Mouse (Mus musculus): ENCODE results near the gene Nr3c2. TPM values are rescaled to one million over a fixed set of nuclear protein-coding genes. Genes with fewer than 3 reads are reported as not detected.

Nr3c2 gene
- polyA plus RNA-seq, 1 experiment from 2014 or later = 4.5 TPM

GRCm38 (mm10) chr8:77185816-77186215 is 286.6 kb downstream of the Nr3c2 start:
- H3K9me3 ChIP-seq (ENCODE audit: low read length) = no peaks in the 10 kb centered on the region
- ATAC-seq (ENCODE audit: low FRiP score, low TSS enrichment) = no peak
- no peaks in the 10 kb centered on the region for H3K36me3 ChIP-seq (ENCODE audit: insufficient read depth, low read length)
- H3K4me1 ChIP-seq (ENCODE audit: insufficient read depth, low read length) = no peaks in the 10 kb centered on the region
- no peak overlapping the region for H3K4me2 ChIP-seq (replicated peaks; ENCODE audit: low read depth, low read length)
- no peak overlapping the region for H3K27ac ChIP-seq (ENCODE audit: low read length)
- H3K9ac ChIP-seq (replicated peaks; ENCODE audit: low read length) = no peak overlapping the region
- WGBS = 95% methylated on average over 28 of the region's 28 CpGs
- H3K4me3 ChIP-seq (ENCODE audit: low read length) = no peak overlapping the region
- no peaks in the 10 kb centered on the region for H3K27me3 ChIP-seq (ENCODE audit: insufficient read depth, low read length)

- H3K4me3 ChIP-seq (ENCODE audit: low read length) = no peak overlapping the region
- H3K9me3 ChIP-seq (ENCODE audit: low read length) = no peaks in the 10 kb centered on the region
- 74% methylated on average over 9 of the region's 9 CpGs for WGBS
- no peak overlapping the region for H3K27ac ChIP-seq (ENCODE audit: low read length)
- H3K36me3 ChIP-seq (ENCODE audit: insufficient read depth, low read length) = no peaks in the 10 kb centered on the region
- ATAC-seq (ENCODE audit: low FRiP score, low TSS enrichment) = no peak
- H3K4me2 ChIP-seq (replicated peaks; ENCODE audit: low read depth, low read length) = no peak overlapping the region
- no peaks in the 10 kb centered on the region for H3K27me3 ChIP-seq (ENCODE audit: insufficient read depth, low read length)
- no peak overlapping the region for H3K9ac ChIP-seq (replicated peaks; ENCODE audit: low read length)
- H3K4me1 ChIP-seq (ENCODE audit: insufficient read depth, low read length) = no peaks in the 10 kb centered on the region
Measured at GRCm38 (mm10) chr8:77186914-77187536, 287.8 kb downstream of the Nr3c2 start.

- WGBS = 79% methylated on average over 9 of the region's 9 CpGs
- ATAC-seq (ENCODE audit: low FRiP score, low TSS enrichment) = no peak
- no peaks in the 10 kb centered on the region for H3K27me3 ChIP-seq (ENCODE audit: insufficient read depth, low read length)
- no peak overlapping the region for H3K9ac ChIP-seq (replicated peaks; ENCODE audit: low read length)
- no peak overlapping the region for H3K4me3 ChIP-seq (ENCODE audit: low read length)
- H3K9me3 ChIP-seq (ENCODE audit: low read length) = no peaks in the 10 kb centered on the region
- H3K4me2 ChIP-seq (replicated peaks; ENCODE audit: low read depth, low read length) = no peak overlapping the region
- H3K4me1 ChIP-seq (ENCODE audit: insufficient read depth, low read length) = no peaks in the 10 kb centered on the region
- no peaks in the 10 kb centered on the region for H3K36me3 ChIP-seq (ENCODE audit: insufficient read depth, low read length)
- no peak overlapping the region for H3K27ac ChIP-seq (ENCODE audit: low read length)
Measured at GRCm38 (mm10) chr8:77187748-77188147, 288.5 kb downstream of the Nr3c2 start.

- H3K9me3 ChIP-seq (ENCODE audit: low read length) = 0 out of 2 replicates have a peak, but pooled peaks cover 2% of the 10 kb centered on the region
- H3K4me3 ChIP-seq (ENCODE audit: low read length) = no peak overlapping the region
- no peaks in the 10 kb centered on the region for H3K4me1 ChIP-seq (ENCODE audit: insufficient read depth, low read length)
- no peaks in the 10 kb centered on the region for H3K27me3 ChIP-seq (ENCODE audit: insufficient read depth, low read length)
- no peaks in the 10 kb centered on the region for H3K36me3 ChIP-seq (ENCODE audit: insufficient read depth, low read length)
- no peak overlapping the region for H3K4me2 ChIP-seq (replicated peaks; ENCODE audit: low read depth, low read length)
- no peak overlapping the region for H3K27ac ChIP-seq (ENCODE audit: low read length)
- no peak for ATAC-seq (ENCODE audit: low FRiP score, low TSS enrichment)
- 59% methylated on average over 4 of the region's 4 CpGs for WGBS
- H3K9ac ChIP-seq (replicated peaks; ENCODE audit: low read length) = no peak overlapping the region
Measured at GRCm38 (mm10) chr8:77188298-77188697, 289.1 kb downstream of the Nr3c2 start.

GRCm38 (mm10) chr8:77189318-77189717 is 290.1 kb downstream of the Nr3c2 start:
- no peaks in the 10 kb centered on the region for H3K27me3 ChIP-seq (ENCODE audit: insufficient read depth, low read length)
- no peak overlapping the region for H3K27ac ChIP-seq (ENCODE audit: low read length)
- H3K4me1 ChIP-seq (ENCODE audit: insufficient read depth, low read length) = no peaks in the 10 kb centered on the region
- no peak overlapping the region for H3K9ac ChIP-seq (replicated peaks; ENCODE audit: low read length)
- no peak overlapping the region for H3K4me2 ChIP-seq (replicated peaks; ENCODE audit: low read depth, low read length)
- H3K4me3 ChIP-seq (ENCODE audit: low read length) = no peak overlapping the region
- 0 out of 2 replicates have a peak, but pooled peaks cover 2% of the 10 kb centered on the region for H3K9me3 ChIP-seq (ENCODE audit: low read length)
- no peaks in the 10 kb centered on the region for H3K36me3 ChIP-seq (ENCODE audit: insufficient read depth, low read length)
- no peak for ATAC-seq (ENCODE audit: low FRiP score, low TSS enrichment)
- WGBS = 77% methylated on average over 9 of the region's 9 CpGs

- peaks cover 2% of the 10 kb centered on the region; the same call in 1 of the 2 replicates for H3K9me3 ChIP-seq (ENCODE audit: low read length)
- H3K4me1 ChIP-seq (ENCODE audit: insufficient read depth, low read length) = no peaks in the 10 kb centered on the region
- 72% methylated on average over 3 of the region's 3 CpGs for whole genome bisulfite sequencing
Measured at GRCm38 (mm10) chr8:77190393-77190792, 291.2 kb downstream of the Nr3c2 start.

GRCm38 (mm10) chr8:77209297-77209696 is 310.1 kb downstream of the Nr3c2 start:
- H3K4me2 ChIP-seq (replicated peaks; ENCODE audit: low read depth, low read length) = no peak overlapping the region

More at GRCm38 (mm10) chr8:77190393-77190792, 291.2 kb downstream of the Nr3c2 start:
- H3K27me3 ChIP-seq (ENCODE audit: insufficient read depth, low read length) = no peaks in the 10 kb centered on the region
- H3K4me2 ChIP-seq (replicated peaks; ENCODE audit: low read depth, low read length) = no peak overlapping the region
- no peak for ATAC-seq (ENCODE audit: low FRiP score, low TSS enrichment)
- H3K9ac ChIP-seq (replicated peaks; ENCODE audit: low read length) = no peak overlapping the region
- no peak overlapping the region for H3K4me3 ChIP-seq (ENCODE audit: low read length)
- H3K36me3 ChIP-seq (ENCODE audit: insufficient read depth, low read length) = no peaks in the 10 kb centered on the region
- no peak overlapping the region for H3K27ac ChIP-seq (ENCODE audit: low read length)

GRCm38 (mm10) chr8:77213893-77214464 is 314.7 kb downstream of the Nr3c2 start:
- Histone ChIP-seq H3K9me3 (ENCODE audit: low read length) (no peaks in the 10 kb centered on the region), H3K27me3 (ENCODE audit: insufficient read depth, low read length) (no peaks in the 10 kb centered on the region), H3K4me3 (ENCODE audit: low read length) (no peak overlapping the region), H3K27ac (ENCODE audit: low read length) (no peak overlapping the region), H3K4me1 (ENCODE audit: insufficient read depth, low read length) (peaks cover 5% of the 10 kb centered on the region), H3K9ac (replicated peaks; ENCODE audit: low read length) (no peak overlapping the region), H3K36me3 (ENCODE audit: insufficient read depth, low read length) (no peaks in the 10 kb centered on the region), H3K4me2 (replicated peaks; ENCODE audit: low read depth, low read length) (no peak overlapping the region)
- ATAC-seq (ENCODE audit: low FRiP score, low TSS enrichment) = peak; percentile 57; the same call in 1 of the 2 replicates
- 41% methylated on average over 3 of the region's 3 CpGs for WGBS

More at GRCm38 (mm10) chr8:77209297-77209696, 310.1 kb downstream of the Nr3c2 start:
- H3K9me3 ChIP-seq (ENCODE audit: low read length) = no peaks in the 10 kb centered on the region
- no peak overlapping the region for H3K4me3 ChIP-seq (ENCODE audit: low read length)
- H3K9ac ChIP-seq (replicated peaks; ENCODE audit: low read length) = no peak overlapping the region
- H3K4me1 ChIP-seq (ENCODE audit: insufficient read depth, low read length) = peaks cover under 1% of the 10 kb centered on the region
- H3K27me3 ChIP-seq (ENCODE audit: insufficient read depth, low read length) = no peaks in the 10 kb centered on the region
- H3K36me3 ChIP-seq (ENCODE audit: insufficient read depth, low read length) = no peaks in the 10 kb centered on the region
- no peak for ATAC-seq (ENCODE audit: low FRiP score, low TSS enrichment)
- no peak overlapping the region for H3K27ac ChIP-seq (ENCODE audit: low read length)
- WGBS = 86% methylated on average over 3 of the region's 3 CpGs

GRCm38 (mm10) chr8:77214665-77215064 is 315.4 kb downstream of the Nr3c2 start:
- Histone ChIP-seq H3K9me3 (ENCODE audit: low read length) (no peaks in the 10 kb centered on the region), H3K9ac (replicated peaks; ENCODE audit: low read length) (no peak overlapping the region), H3K27ac (ENCODE audit: low read length) (0 out of 2 replicates have a peak overlapping the region, but pooled peaks have one; percentile 12), H3K4me1 (ENCODE audit: insufficient read depth, low read length) (peaks cover 5% of the 10 kb centered on the region), H3K27me3 (ENCODE audit: insufficient read depth, low read length) (no peaks in the 10 kb centered on the region), H3K4me3 (ENCODE audit: low read length) (no peak overlapping the region), H3K36me3 (ENCODE audit: insufficient read depth, low read length) (no peaks in the 10 kb centered on the region), H3K4me2 (replicated peaks; ENCODE audit: low read depth, low read length) (no peak overlapping the region)
- ATAC-seq (ENCODE audit: low FRiP score, low TSS enrichment) = 0 out of 2 replicates have a peak, but pooled peaks have one; percentile 57
- 45% methylated on average over 8 of the region's 8 CpGs for whole genome bisulfite sequencing

GRCm38 (mm10) chr8:77215191-77215590 is 315.9 kb downstream of the Nr3c2 start:
- WGBS = 83% methylated on average over 6 of the region's 6 CpGs
- no peaks in the 10 kb centered on the region for H3K27me3 ChIP-seq (ENCODE audit: insufficient read depth, low read length)
- no peak for ATAC-seq (ENCODE audit: low FRiP score, low TSS enrichment)
- H3K27ac ChIP-seq (ENCODE audit: low read length) = no peak overlapping the region
- H3K9ac ChIP-seq (replicated peaks; ENCODE audit: low read length) = no peak overlapping the region
- no peaks in the 10 kb centered on the region for H3K9me3 ChIP-seq (ENCODE audit: low read length)
- no peak overlapping the region for H3K4me3 ChIP-seq (ENCODE audit: low read length)
- peaks cover 5% of the 10 kb centered on the region for H3K4me1 ChIP-seq (ENCODE audit: insufficient read depth, low read length)
- H3K4me2 ChIP-seq (replicated peaks; ENCODE audit: low read depth, low read length) = no peak overlapping the region
- H3K36me3 ChIP-seq (ENCODE audit: insufficient read depth, low read length) = no peaks in the 10 kb centered on the region

Data from kidney, embryonic 16.5 days (tissue).